Mouse (Mus musculus): ENCODE results near the gene Zfp184. TPM values are rescaled to one million over a fixed set of nuclear protein-coding genes. Genes with fewer than 3 reads are reported as not detected.

Gene Zfp184
- polyA plus RNA-seq, 1 experiment from 2014 or later, result 16.0 TPM

DNA sequence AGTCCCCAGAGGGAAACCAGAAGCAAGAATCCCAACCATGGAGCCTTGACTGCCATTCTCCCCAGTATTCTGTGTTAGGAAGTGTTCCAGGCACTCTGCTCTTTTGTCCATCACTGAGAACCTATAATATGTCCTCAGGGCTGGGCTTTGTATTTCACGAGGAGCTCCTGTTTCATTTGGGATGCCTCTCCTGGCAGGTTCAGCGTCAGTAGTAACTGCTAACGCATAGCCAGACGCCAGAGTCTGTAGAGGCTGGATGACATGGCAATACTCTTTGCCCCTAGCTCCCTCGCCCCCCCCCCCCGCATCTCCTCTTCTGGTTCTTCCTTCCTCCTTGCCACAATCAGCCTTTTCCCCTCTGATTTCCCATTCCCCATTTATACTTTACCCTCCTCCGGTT lies 64.7 kb downstream of the Zfp184 start, which contains the start of gene Prss16:
TSS of gene Prss16 (minus strand) at position 101 of the 400 bp plus-strand sequence.
- H3K4me1 ChIP-seq (replicated peaks), result peaks cover 16% of the 10 kb centered on the region
- no peak within 1 kb of the TSS for H3K4me2 ChIP-seq
- no peak within 1 kb of the TSS for H3K9ac ChIP-seq
- peaks cover 95% of the 10 kb centered on the region for H3K27me3 ChIP-seq
- 39% methylated on average over 7 of the region's 7 CpGs for WGBS
- no peak for ATAC-seq (ENCODE audit: low read depth)
- no peak within 1 kb of the TSS for H3K4me3 ChIP-seq
- no peak within 1 kb of the TSS for H3K27ac ChIP-seq (replicated peaks)
- H3K9me3 ChIP-seq, result no peaks in the 10 kb centered on the region
- no peaks in the 10 kb centered on the region for H3K36me3 ChIP-seq

MicroRNAs within 50 kb of the gene (microRNA counts, 519-probe panel; counts per million panel counts)
- microRNA mmu-miR-1983, result 4,812 counts per million, percentile 83 among the panel's probes with 10 or more counts

Small RNA genes within 50 kb of the gene (microRNA-seq; reads per million reads assigned to microRNA genes)
- gene Gm44456 (not detected), gene Mir1983 (1,595 reads per million, percentile 84 among the genes with 10 or more reads in this experiment)

Other genes starting within 250 kb of the Zfp184 start
- gene Olfr1359, start 247.0 kb upstream of the Zfp184 start, polyA plus RNA-seq (2015; fragmentation: Nextera tagmentation; extraction: Ambion mirVana), result not detected in 2 replicates
- 1.4 and 1.5 TPM in 2 replicates for gene Hist1h2bl, start 229.0 kb upstream of the Zfp184 start, polyA plus RNA-seq (2015; fragmentation: Nextera tagmentation; extraction: Ambion mirVana)
- gene Hist1h2ai, start 228.7 kb upstream of the Zfp184 start, polyA plus RNA-seq (2015; fragmentation: Nextera tagmentation; extraction: Ambion mirVana), result 5.9 TPM in 1 of 2 replicates, not detected in the other
- gene Hist1h3h, start 227.4 kb upstream of the Zfp184 start, polyA plus RNA-seq (2015; fragmentation: Nextera tagmentation; extraction: Ambion mirVana), result 2.7 and 3.3 TPM in 2 replicates
- gene Hist1h2bm, start 223.1 kb upstream of the Zfp184 start, polyA plus RNA-seq (2015; fragmentation: Nextera tagmentation; extraction: Ambion mirVana), result 1.2 and 1.4 TPM in 2 replicates
- gene Hist1h4j, start 210.0 kb upstream of the Zfp184 start, polyA plus RNA-seq (2015; fragmentation: Nextera tagmentation; extraction: Ambion mirVana), result 1.0 and 1.7 TPM in 2 replicates
- 0.84 and 3.9 TPM in 2 replicates for gene Hist1h4k, start 194.6 kb upstream of the Zfp184 start, polyA plus RNA-seq (2015; fragmentation: Nextera tagmentation; extraction: Ambion mirVana)
- 6.0 and 7.6 TPM in 2 replicates for gene Hist1h2ak, start 191.3 kb upstream of the Zfp184 start, polyA plus RNA-seq (2015; fragmentation: Nextera tagmentation; extraction: Ambion mirVana)
- 0.73 and 1.1 TPM in 2 replicates for gene Hist1h2bn, start 191.0 kb upstream of the Zfp184 start, polyA plus RNA-seq (2015; fragmentation: Nextera tagmentation; extraction: Ambion mirVana)
- 3.2 and 5.8 TPM in 2 replicates for gene Hist1h1b, start 164.5 kb upstream of the Zfp184 start, polyA plus RNA-seq (2015; fragmentation: Nextera tagmentation; extraction: Ambion mirVana)
- gene Hist1h3i, start 161.7 kb upstream of the Zfp184 start, polyA plus RNA-seq (2015; fragmentation: Nextera tagmentation; extraction: Ambion mirVana), result 32.1 and 33.9 TPM in 2 replicates
- gene Hist1h2an, start 157.9 kb upstream of the Zfp184 start, polyA plus RNA-seq (2015; fragmentation: Nextera tagmentation; extraction: Ambion mirVana), result not detected in 2 replicates
- gene Hist1h2bp, start 157.6 kb upstream of the Zfp184 start, polyA plus RNA-seq (2015; fragmentation: Nextera tagmentation; extraction: Ambion mirVana), result 0.52 and 1.4 TPM in 2 replicates
- gene Hist1h2bq, start 134.9 kb upstream of the Zfp184 start, polyA plus RNA-seq (2015; fragmentation: Nextera tagmentation; extraction: Ambion mirVana), result 4.3 and 4.4 TPM in 2 replicates
- not detected in 2 replicates for gene Hist1h2ao, start 134.6 kb upstream of the Zfp184 start, polyA plus RNA-seq (2015; fragmentation: Nextera tagmentation; extraction: Ambion mirVana)
- not detected in 2 replicates for gene Hist1h4m, start 133.3 kb upstream of the Zfp184 start, polyA plus RNA-seq (2015; fragmentation: Nextera tagmentation; extraction: Ambion mirVana)
- gene Hist1h4n, start 112.9 kb upstream of the Zfp184 start, polyA plus RNA-seq (2015; fragmentation: Nextera tagmentation; extraction: Ambion mirVana), result 7.0 and 7.5 TPM in 2 replicates
- gene Hist1h2ap, start 111.6 kb upstream of the Zfp184 start, polyA plus RNA-seq (2015; fragmentation: Nextera tagmentation; extraction: Ambion mirVana), result 641 and 649 TPM in 2 replicates
- gene Hist1h2br, start 111.4 kb upstream of the Zfp184 start, polyA plus RNA-seq (2015; fragmentation: Nextera tagmentation; extraction: Ambion mirVana), result 3.9 and 5.2 TPM in 2 replicates
- gene Pom121l2, start 36.1 kb downstream of the Zfp184 start, polyA plus RNA-seq (2015; fragmentation: Nextera tagmentation; extraction: Ambion mirVana), result not detected in 2 replicates
- 0.17 and 0.18 TPM in 2 replicates for gene Prss16, start 64.6 kb downstream of the Zfp184 start, polyA plus RNA-seq (2015; fragmentation: Nextera tagmentation; extraction: Ambion mirVana)
- gene Hist1h2ah, start 90.5 kb downstream of the Zfp184 start, polyA plus RNA-seq (2015; fragmentation: Nextera tagmentation; extraction: Ambion mirVana), result 1.7 TPM in 1 of 2 replicates, not detected in the other
- 2.5 and 3.8 TPM in 2 replicates for gene Hist1h2bk, start 90.8 kb downstream of the Zfp184 start, polyA plus RNA-seq (2015; fragmentation: Nextera tagmentation; extraction: Ambion mirVana)
- 8.8 and 10.1 TPM in 2 replicates for gene Hist1h4i, start 96.3 kb downstream of the Zfp184 start, polyA plus RNA-seq (2015; fragmentation: Nextera tagmentation; extraction: Ambion mirVana)
- 8.4 and 11.4 TPM in 2 replicates for gene Hist1h2ag, start 97.8 kb downstream of the Zfp184 start, polyA plus RNA-seq (2015; fragmentation: Nextera tagmentation; extraction: Ambion mirVana)
- 2.7 and 3.3 TPM in 2 replicates for gene Hist1h2bj, start 98.1 kb downstream of the Zfp184 start, polyA plus RNA-seq (2015; fragmentation: Nextera tagmentation; extraction: Ambion mirVana)
- not detected in 2 replicates for gene Vmn1r188, start 139.3 kb downstream of the Zfp184 start, polyA plus RNA-seq (2015; fragmentation: Nextera tagmentation; extraction: Ambion mirVana)
- gene Vmn1r189, start 160.7 kb downstream of the Zfp184 start, polyA plus RNA-seq (2015; fragmentation: Nextera tagmentation; extraction: Ambion mirVana), result not detected in 2 replicates
- gene Vmn1r191, start 238.9 kb downstream of the Zfp184 start, polyA plus RNA-seq (2015; fragmentation: Nextera tagmentation; extraction: Ambion mirVana), result not detected in 2 replicates
- gene Vmn1r192, start 246.0 kb downstream of the Zfp184 start, polyA plus RNA-seq (2015; fragmentation: Nextera tagmentation; extraction: Ambion mirVana), result not detected in 2 replicates

Measured in neural tube, embryonic 13.5 days (tissue).